Mouse (Mus musculus): ENCODE results near the gene Amigo3. TPM values are rescaled to one million over a fixed set of nuclear protein-coding genes. Genes with fewer than 3 reads are reported as not detected.
A peak's percentile ranks its signal among the peaks of the same experiment; 100 is the strongest.

Amigo3 gene
- polyA plus RNA-seq, 1 experiment from 2014 or later = 2.1 TPM

- Histone ChIP-seq H3K4me2 (ENCODE audit: low read length) (no peak overlapping the region), H3K36me3 (ENCODE audit: control insufficient read depth, insufficient read depth, low read length) (peaks cover 91% of the 10 kb centered on the region)
- WGBS = 85% methylated on average over 3 of the region's 3 CpGs
Measured at GRCm38 (mm10) chr9:108062142-108062541, 9.2 kb downstream of the Amigo3 start.

GRCm38 (mm10) chr9:108063361-108063760 lies 10.4 kb downstream of the Amigo3 start:
- 87% methylated on average over 12 of the region's 12 CpGs for WGBS
- no peaks in the 10 kb centered on the region for H3K9me3 ChIP-seq (ENCODE audit: control insufficient read depth, low read length)
- H3K9ac ChIP-seq (ENCODE audit: low read length) = no peak overlapping the region
- no peak overlapping the region for H3K4me3 ChIP-seq (ENCODE audit: control insufficient read depth in 1 of 2, insufficient read depth in 1 of 2, low read depth in 1 of 2, low read length in 2 of 2)
- ATAC-seq (ENCODE audit: insufficient number of reproducible peaks, insufficient read depth, low FRiP score, low read depth) = no peak
- H3K27ac ChIP-seq (replicated peaks in 1 of 2; ENCODE audit: control insufficient read depth in 1 of 2, insufficient read depth in 1 of 2, low read depth in 2 of 2, low read length in 2 of 2) = no peak overlapping the region
- no peaks in the 10 kb centered on the region for H3K27me3 ChIP-seq (ENCODE audit: control insufficient read depth, insufficient read depth, low read length)
- H3K36me3 ChIP-seq (ENCODE audit: control insufficient read depth, insufficient read depth, low read length) = peaks cover 78% of the 10 kb centered on the region
- no peak overlapping the region for H3K4me2 ChIP-seq (ENCODE audit: low read length)
- H3K4me1 ChIP-seq (ENCODE audit: control insufficient read depth in 2 of 2, insufficient read depth in 2 of 2, low read length in 2 of 2) = peaks cover 0 to 8% of the 10 kb centered on the region in 2 experiments; a peak in 3 of 4 replicates

More at GRCm38 (mm10) chr9:108062142-108062541, 9.2 kb downstream of the Amigo3 start:
- Histone ChIP-seq H3K27me3 (ENCODE audit: control insufficient read depth, insufficient read depth, low read length) (no peaks in the 10 kb centered on the region), H3K9me3 (ENCODE audit: control insufficient read depth, low read length) (no peaks in the 10 kb centered on the region), H3K27ac (replicated peaks in 1 of 2; ENCODE audit: control insufficient read depth in 1 of 2, insufficient read depth in 1 of 2, low read depth in 2 of 2, low read length in 2 of 2) (no peak overlapping the region), H3K4me1 (ENCODE audit: control insufficient read depth in 2 of 2, insufficient read depth in 2 of 2, low read length in 2 of 2) (peaks cover 0 to 4% of the 10 kb centered on the region in 2 experiments; a peak in 2 of 4 replicates), H3K9ac (ENCODE audit: low read length) (no peak overlapping the region), H3K4me3 (ENCODE audit: control insufficient read depth in 1 of 2, insufficient read depth in 1 of 2, low read depth in 1 of 2, low read length in 2 of 2) (no peak overlapping the region)
- ATAC-seq (ENCODE audit: insufficient number of reproducible peaks, insufficient read depth, low FRiP score, low read depth) = no peak

GRCm38 (mm10) chr9:108065491-108066011 lies 12.6 kb downstream of the Amigo3 start:
- no peaks in the 10 kb centered on the region for H3K27me3 ChIP-seq (ENCODE audit: control insufficient read depth, insufficient read depth, low read length)
- H3K36me3 ChIP-seq (ENCODE audit: control insufficient read depth, insufficient read depth, low read length) = peaks cover 74% of the 10 kb centered on the region
- 21% methylated on average over 5 of the region's 5 CpGs for WGBS
- H3K4me3 ChIP-seq (ENCODE audit: control insufficient read depth in 1 of 2, insufficient read depth in 1 of 2, low read depth in 1 of 2, low read length in 2 of 2) = no peak overlapping the region
- ATAC-seq (ENCODE audit: insufficient number of reproducible peaks, insufficient read depth, low FRiP score, low read depth) = no peak
- H3K9ac ChIP-seq (ENCODE audit: low read length) = no peak overlapping the region
- no peak overlapping the region for H3K27ac ChIP-seq (replicated peaks in 1 of 2; ENCODE audit: control insufficient read depth in 1 of 2, insufficient read depth in 1 of 2, low read depth in 2 of 2, low read length in 2 of 2)
- no peaks in the 10 kb centered on the region for H3K9me3 ChIP-seq (ENCODE audit: control insufficient read depth, low read length)
- H3K4me1 ChIP-seq (ENCODE audit: control insufficient read depth in 2 of 2, insufficient read depth in 2 of 2, low read length in 2 of 2) = peaks cover 0 to 4% of the 10 kb centered on the region in 2 experiments; a peak in 1 of 4 replicates
- no peak overlapping the region for H3K4me2 ChIP-seq (ENCODE audit: low read length)

- Histone ChIP-seq H3K4me1 (ENCODE audit: control insufficient read depth in 2 of 2, insufficient read depth in 2 of 2, low read length in 2 of 2) (peaks cover 7 to 10% of the 10 kb centered on the region in 2 experiments), H3K9ac (ENCODE audit: low read length) (no peak overlapping the region), H3K4me2 (ENCODE audit: low read length) (no peak overlapping the region), H3K9me3 (ENCODE audit: control insufficient read depth, low read length) (no peaks in the 10 kb centered on the region), H3K27ac (replicated peaks in 1 of 2; ENCODE audit: control insufficient read depth in 1 of 2, insufficient read depth in 1 of 2, low read depth in 2 of 2, low read length in 2 of 2) (no peak overlapping the region), H3K27me3 (ENCODE audit: control insufficient read depth, insufficient read depth, low read length) (no peaks in the 10 kb centered on the region), H3K36me3 (ENCODE audit: control insufficient read depth, insufficient read depth, low read length) (peaks cover 67% of the 10 kb centered on the region), H3K4me3 (ENCODE audit: control insufficient read depth in 1 of 2, insufficient read depth in 1 of 2, low read depth in 1 of 2, low read length in 2 of 2) (no peak overlapping the region)
- 76% methylated on average over 7 of the region's 7 CpGs for WGBS
- ATAC-seq (ENCODE audit: insufficient number of reproducible peaks, insufficient read depth, low FRiP score, low read depth) = no peak
Measured at GRCm38 (mm10) chr9:108067199-108067598, 14.2 kb downstream of the Amigo3 start.

GRCm38 (mm10) chr9:108067900-108068299 lies 14.9 kb downstream of the Amigo3 start:
- no peak overlapping the region; the same call in 1 of the 2 replicates for H3K9ac ChIP-seq (ENCODE audit: low read length)

GRCm38 (mm10) chr9:108069007-108069406 lies 16.0 kb downstream of the Amigo3 start:
- ATAC-seq (ENCODE audit: insufficient number of reproducible peaks, insufficient read depth, low FRiP score, low read depth) = no peak
- Histone ChIP-seq H3K9me3 (ENCODE audit: control insufficient read depth, low read length) (no peaks in the 10 kb centered on the region), H3K4me2 (ENCODE audit: low read length) (no peak overlapping the region), H3K27me3 (ENCODE audit: control insufficient read depth, insufficient read depth, low read length) (no peaks in the 10 kb centered on the region), H3K9ac (ENCODE audit: low read length) (no peak overlapping the region), H3K4me3 (ENCODE audit: control insufficient read depth in 1 of 2, insufficient read depth in 1 of 2, low read depth in 1 of 2, low read length in 2 of 2) (no peak overlapping the region), H3K4me1 (ENCODE audit: control insufficient read depth in 2 of 2, insufficient read depth in 2 of 2, low read length in 2 of 2) (peaks cover 15 to 27% of the 10 kb centered on the region in 2 experiments), H3K36me3 (ENCODE audit: control insufficient read depth, insufficient read depth, low read length) (peaks cover 49% of the 10 kb centered on the region), H3K27ac (replicated peaks in 1 of 2; ENCODE audit: control insufficient read depth in 1 of 2, insufficient read depth in 1 of 2, low read depth in 2 of 2, low read length in 2 of 2) (no peak overlapping the region)
- 83% methylated on average over 9 of the region's 9 CpGs for WGBS

More at GRCm38 (mm10) chr9:108067900-108068299, 14.9 kb downstream of the Amigo3 start:
- no peak overlapping the region for H3K4me2 ChIP-seq (ENCODE audit: low read length)
- H3K4me1 ChIP-seq (ENCODE audit: control insufficient read depth in 2 of 2, insufficient read depth in 2 of 2, low read length in 2 of 2) = peaks cover 11 to 16% of the 10 kb centered on the region in 2 experiments
- WGBS = 21% methylated on average over 8 of the region's 8 CpGs
- H3K4me3 ChIP-seq (ENCODE audit: control insufficient read depth in 1 of 2, insufficient read depth in 1 of 2, low read depth in 1 of 2, low read length in 2 of 2) = no peak overlapping the region
- H3K27ac ChIP-seq (replicated peaks in 1 of 2; ENCODE audit: control insufficient read depth in 1 of 2, insufficient read depth in 1 of 2, low read depth in 2 of 2, low read length in 2 of 2) = no peak overlapping the region
- H3K27me3 ChIP-seq (ENCODE audit: control insufficient read depth, insufficient read depth, low read length) = no peaks in the 10 kb centered on the region
- no peak for ATAC-seq (ENCODE audit: insufficient number of reproducible peaks, insufficient read depth, low FRiP score, low read depth)
- peaks cover 60% of the 10 kb centered on the region for H3K36me3 ChIP-seq (ENCODE audit: control insufficient read depth, insufficient read depth, low read length)
- H3K9me3 ChIP-seq (ENCODE audit: control insufficient read depth, low read length) = no peaks in the 10 kb centered on the region

GRCm38 (mm10) chr9:108069529-108069928 lies 16.6 kb downstream of the Amigo3 start:
- no peaks in the 10 kb centered on the region for H3K9me3 ChIP-seq (ENCODE audit: control insufficient read depth, low read length)
- no peak overlapping the region for H3K9ac ChIP-seq (ENCODE audit: low read length)
- 81% methylated on average over 7 of the region's 7 CpGs for WGBS
- no peak overlapping the region for H3K4me2 ChIP-seq (ENCODE audit: low read length)
- no peaks in the 10 kb centered on the region for H3K27me3 ChIP-seq (ENCODE audit: control insufficient read depth, insufficient read depth, low read length)
- H3K36me3 ChIP-seq (ENCODE audit: control insufficient read depth, insufficient read depth, low read length) = peaks cover 44% of the 10 kb centered on the region
- ATAC-seq (ENCODE audit: insufficient number of reproducible peaks, insufficient read depth, low FRiP score, low read depth) = no peak
- no peak overlapping the region for H3K4me3 ChIP-seq (ENCODE audit: control insufficient read depth in 1 of 2, insufficient read depth in 1 of 2, low read depth in 1 of 2, low read length in 2 of 2)
- peaks cover 15 to 28% of the 10 kb centered on the region in 2 experiments for H3K4me1 ChIP-seq (ENCODE audit: control insufficient read depth in 2 of 2, insufficient read depth in 2 of 2, low read length in 2 of 2)
- no peak overlapping the region for H3K27ac ChIP-seq (replicated peaks in 1 of 2; ENCODE audit: control insufficient read depth in 1 of 2, insufficient read depth in 1 of 2, low read depth in 2 of 2, low read length in 2 of 2)

GRCm38 (mm10) chr9:108071801-108072200 lies 18.8 kb downstream of the Amigo3 start:
- Histone ChIP-seq H3K27ac (replicated peaks in 1 of 2; ENCODE audit: control insufficient read depth in 1 of 2, insufficient read depth in 1 of 2, low read depth in 2 of 2, low read length in 2 of 2) (peak overlapping the region; percentile 80 to 91), H3K9me3 (ENCODE audit: control insufficient read depth, low read length) (no peaks in the 10 kb centered on the region), H3K27me3 (ENCODE audit: control insufficient read depth, insufficient read depth, low read length) (no peaks in the 10 kb centered on the region), H3K36me3 (ENCODE audit: control insufficient read depth, insufficient read depth, low read length) (peaks cover 31% of the 10 kb centered on the region), H3K4me2 (ENCODE audit: low read length) (peak overlapping the region; percentile 21; the same call in 1 of the 2 replicates), H3K4me3 (ENCODE audit: control insufficient read depth in 1 of 2, insufficient read depth in 1 of 2, low read depth in 1 of 2, low read length in 2 of 2) (no peak overlapping the region), H3K9ac (ENCODE audit: low read length) (0 out of 2 replicates have a peak overlapping the region, but pooled peaks have one; percentile 38), H3K4me1 (ENCODE audit: control insufficient read depth in 2 of 2, insufficient read depth in 2 of 2, low read length in 2 of 2) (peaks cover 15 to 28% of the 10 kb centered on the region in 2 experiments)
- 28% methylated on average over 4 of the region's 4 CpGs for WGBS
- ATAC-seq (ENCODE audit: insufficient number of reproducible peaks, insufficient read depth, low FRiP score, low read depth) = no peak

All from heart, embryonic 14.5 days (tissue).